Mouse (Mus musculus): ENCODE measurements around the gene Hsd17b3.

Hsd17b3 gene

GRCm38 (mm10) chr13:64018586-64019141, 70.4 kb downstream of the Hsd17b3 start:
- DNase-seq (ENCODE audit: low spot score) = no peak

- no peak for DNase-seq (ENCODE audit: low spot score)
These were observed 73.0 kb downstream of the Hsd17b3 start for GRCm38 (mm10) chr13:64016048-64016447.

- no peak for DNase-seq (ENCODE audit: low spot score)
These were observed 77.9 kb downstream of the Hsd17b3 start for GRCm38 (mm10) chr13:64011157-64011556.

Data from embryo, embryonic 10.5 days (tissue).